Mouse (Mus musculus): ENCODE measurements at regions not wholly inside any gene's neighbourhood (a gene's known extent, or its start where the extent isn't known, plus 50 kb on each side); places are given as distances from the start of the nearest gene placed in this dataset.
A peak's percentile ranks its signal among the peaks of the same experiment; 100 is the strongest.

GRCm38 (mm10) chr7:70787966-70788365 is 421.4 kb upstream of the Nr2f2 start:
- no peak overlapping the region for H3K27ac ChIP-seq
- no peak for DNase-seq
- no peak for TF ChIP-seq CTCF (IDR thresholded peaks at IDR 0.05)
- no peak overlapping the region for H3K4me3 ChIP-seq
- intact Hi-C loops (cut with DNase I) = no loop called here

- no peak for TF ChIP-seq CTCF (IDR thresholded peaks at IDR 0.05)
- no peak overlapping the region for H3K27ac ChIP-seq
- intact Hi-C loops (cut with DNase I) = no loop called here
- H3K4me3 ChIP-seq = no peak overlapping the region
- no peak for DNase-seq
These were observed 414.3 kb upstream of the Nr2f2 start for GRCm38 (mm10) chr7:70780742-70781332.

- intact Hi-C loops (cut with DNase I) = no loop called here
- H3K27ac ChIP-seq = no peak overlapping the region
- no peak for TF ChIP-seq CTCF (IDR thresholded peaks at IDR 0.05)
- DNase-seq = no peak
- H3K4me3 ChIP-seq = no peak overlapping the region
These were observed 411.2 kb upstream of the Nr2f2 start for GRCm38 (mm10) chr7:70777763-70778162.

- DNase-seq = no peak
- TF ChIP-seq CTCF (IDR thresholded peaks at IDR 0.05) = no peak
- no peak overlapping the region for H3K4me3 ChIP-seq
- H3K27ac ChIP-seq = no peak overlapping the region
- intact Hi-C loops (cut with DNase I) = no loop called here
These were observed 403.1 kb upstream of the Nr2f2 start for GRCm38 (mm10) chr7:70769655-70770054.

- TF ChIP-seq CTCF (IDR thresholded peaks at IDR 0.05) = no peak
- intact Hi-C loops (cut with DNase I) = no loop called here
- DNase-seq = no peak
These were observed 401.2 kb upstream of the Nr2f2 start for GRCm38 (mm10) chr7:70767697-70768096.

GRCm38 (mm10) chr7:70756676-70757075 is 390.1 kb upstream of the Nr2f2 start:
- intact Hi-C loops (cut with DNase I) = no loop called here
- Histone ChIP-seq H3K4me3 (no peak overlapping the region), H3K27ac (no peak overlapping the region)
- no peak for TF ChIP-seq CTCF (IDR thresholded peaks at IDR 0.05)
- DNase-seq = no peak

More at GRCm38 (mm10) chr7:70767697-70768096, 401.2 kb upstream of the Nr2f2 start:
- Histone ChIP-seq H3K4me3 (no peak overlapping the region), H3K27ac (no peak overlapping the region)

- intact Hi-C loops (cut with DNase I) = no loop called here
These were observed 388.3 kb upstream of the Nr2f2 start for GRCm38 (mm10) chr7:70754826-70755225.

GRCm38 (mm10) chr7:70752802-70753218 is 386.3 kb upstream of the Nr2f2 start:
- intact Hi-C loops (cut with DNase I) = no loop called here
- no peak overlapping the region for H3K27ac ChIP-seq
- DNase-seq = no peak
- no peak for TF ChIP-seq CTCF (IDR thresholded peaks at IDR 0.05)
- H3K4me3 ChIP-seq = no peak overlapping the region

More at GRCm38 (mm10) chr7:70754826-70755225, 388.3 kb upstream of the Nr2f2 start:
- no peak for TF ChIP-seq CTCF (IDR thresholded peaks at IDR 0.05)
- Histone ChIP-seq H3K27ac (no peak overlapping the region), H3K4me3 (no peak overlapping the region)
- DNase-seq = no peak

GRCm38 (mm10) chr7:70748884-70749283 is 382.3 kb upstream of the Nr2f2 start:
- intact Hi-C loops (cut with DNase I) = no loop called here
- no peak overlapping the region for H3K27ac ChIP-seq
- H3K4me3 ChIP-seq = no peak overlapping the region
- no peak for DNase-seq
- no peak for TF ChIP-seq CTCF (IDR thresholded peaks at IDR 0.05)

- intact Hi-C loops (cut with DNase I) = no loop called here
- Histone ChIP-seq H3K27ac (no peak overlapping the region), H3K4me3 (no peak overlapping the region)
- no peak for TF ChIP-seq CTCF (IDR thresholded peaks at IDR 0.05)
- no peak for DNase-seq
These were observed 381.8 kb upstream of the Nr2f2 start for GRCm38 (mm10) chr7:70748345-70748744.

- no peak for TF ChIP-seq CTCF (IDR thresholded peaks at IDR 0.05)
- no peak overlapping the region for H3K4me3 ChIP-seq
- intact Hi-C loops (cut with DNase I) = no loop called here
- DNase-seq = no peak
- no peak overlapping the region for H3K27ac ChIP-seq
These were observed 377.8 kb upstream of the Nr2f2 start for GRCm38 (mm10) chr7:70744296-70744695.

GRCm38 (mm10) chr7:70735591-70735990 is 369.1 kb upstream of the Nr2f2 start:
- intact Hi-C loops (cut with DNase I) = no loop called here
- no peak overlapping the region for H3K27ac ChIP-seq
- H3K4me3 ChIP-seq = no peak overlapping the region
- peak; percentile 18; the same call in 1 of the 2 replicates for TF ChIP-seq CTCF (IDR thresholded peaks at IDR 0.05)
- DNase-seq = no peak

GRCm38 (mm10) chr7:70733501-70733900 is 367.0 kb upstream of the Nr2f2 start:
- DNase-seq = no peak
- H3K27ac ChIP-seq = no peak overlapping the region

GRCm38 (mm10) chr7:70729896-70730295 is 363.4 kb upstream of the Nr2f2 start:
- intact Hi-C loops (cut with DNase I) = no loop called here
- TF ChIP-seq CTCF (IDR thresholded peaks at IDR 0.05) = no peak

More at GRCm38 (mm10) chr7:70733501-70733900, 367.0 kb upstream of the Nr2f2 start:
- no peak for TF ChIP-seq CTCF (IDR thresholded peaks at IDR 0.05)
- intact Hi-C loops (cut with DNase I) = no loop called here
- H3K4me3 ChIP-seq = no peak overlapping the region

More at GRCm38 (mm10) chr7:70729896-70730295, 363.4 kb upstream of the Nr2f2 start:
- no peak for DNase-seq
- Histone ChIP-seq H3K4me3 (no peak overlapping the region), H3K27ac (no peak overlapping the region)
